Mouse (Mus musculus): ENCODE measurements around the gene Hist1h2bp. TPM values are rescaled to one million over a fixed set of nuclear protein-coding genes. Genes with fewer than 3 reads are reported as not detected.
"Not testable (repeated sequence)": the region's sequence is repeated elsewhere in the genome, so short reads cannot be mapped to it uniquely, and the experiment has no call there.

The Hist1h2bp gene
- total RNA-seq (2018; cell fraction: chromatin; rRNA removed), result 1 to 10 TPM in 2 of 26 experiments, not detected in 24; 2.6 to 3.0 TPM
- 1 to 10 TPM in 11 of 26 experiments, under 1 TPM in 11, not detected in 4; 0.44 to 2.8 (median 0.95) TPM for total RNA-seq (2018; cell fraction: cytosol; rRNA removed)
- 1 to 10 TPM in 2 of 26 experiments, not detected in 24; 2.2 to 2.9 TPM for total RNA-seq (2018; cell fraction: nucleus; rRNA removed)
- polyA plus RNA-seq (2018), result not detected in 3 replicates

DNA sequence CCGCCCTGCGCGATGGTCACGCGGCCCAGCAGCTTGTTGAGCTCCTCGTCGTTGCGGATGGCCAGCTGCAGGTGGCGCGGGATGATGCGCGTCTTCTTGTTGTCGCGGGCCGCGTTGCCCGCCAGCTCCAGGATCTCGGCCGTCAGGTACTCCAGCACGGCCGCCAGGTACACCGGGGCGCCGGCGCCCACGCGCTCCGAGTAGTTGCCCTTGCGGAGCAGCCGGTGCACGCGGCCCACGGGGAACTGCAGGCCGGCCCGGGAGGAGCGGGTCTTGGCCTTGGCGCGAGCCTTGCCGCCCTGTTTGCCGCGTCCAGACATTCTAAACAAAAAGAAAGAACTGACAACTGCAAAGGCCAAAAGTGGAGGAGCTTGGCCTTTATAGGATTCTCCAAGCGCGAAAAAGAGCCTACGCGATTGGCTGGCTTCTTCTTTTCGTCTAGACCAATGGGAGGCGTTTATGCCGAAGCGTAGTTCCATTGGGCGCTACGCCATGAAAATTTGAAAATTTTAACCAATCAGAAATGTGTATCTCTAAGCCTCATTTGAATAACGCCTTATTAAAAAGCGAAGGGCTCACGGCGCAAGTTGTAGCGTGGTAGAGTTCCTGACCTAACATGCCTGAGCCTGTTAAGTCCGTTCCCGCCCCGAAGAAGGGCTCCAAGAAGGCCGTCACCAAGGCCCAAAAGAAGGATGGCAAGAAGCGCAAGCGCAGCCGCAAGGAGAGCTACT is at the start of gene Hist1h2bp, which contains the start of gene Hist1h2an:
TSS of gene Hist1h2bp (plus strand) at position 563 of the 731 bp plus-strand sequence.
TSS of gene Hist1h2an (minus strand) at position 320 of the 731 bp plus-strand sequence.
- WGBS (ENCODE audit: missing documents), result under 1% methylated on average over 22 of the region's 63 CpGs
- peak within 1 kb of the TSS; percentile 20 for H3K4me3 ChIP-seq (ENCODE audit: inconsistent target)
- peak within 1 kb of the TSS; percentile 88 for H3K27ac ChIP-seq
- not testable (repeated sequence) for H3K36me3 ChIP-seq (ENCODE audit: inconsistent target); H3K79me2 ChIP-seq (ENCODE audit: inconsistent target)

DNA sequence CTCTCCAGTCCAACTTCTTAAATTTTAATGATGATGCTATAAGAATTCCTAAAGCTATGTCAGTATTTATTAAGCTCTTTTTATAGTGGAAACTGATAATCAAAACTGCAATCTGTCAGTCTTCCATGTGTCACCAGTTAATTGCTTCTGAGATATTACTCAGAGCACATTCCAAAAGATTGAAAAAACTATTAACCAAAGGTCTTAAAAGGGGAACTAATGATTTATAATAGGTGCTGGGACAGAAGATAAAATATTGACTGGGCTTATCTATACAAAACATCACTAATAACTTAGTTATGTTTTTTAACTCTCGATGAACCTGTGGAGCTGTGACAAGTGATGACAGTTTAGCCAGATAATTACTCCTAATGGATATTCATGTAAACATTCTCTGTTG is 42.3 kb upstream of the Hist1h2bp start:
- Histone ChIP-seq H3K79me2 (ENCODE audit: inconsistent target) (peaks cover 33% of the 10 kb centered on the region), H3K27ac (no peak overlapping the region), H3K36me3 (ENCODE audit: inconsistent target) (no peaks in the 10 kb centered on the region), H3K4me3 (ENCODE audit: inconsistent target) (no peak overlapping the region)
- 70% methylated on average over 1 of the region's 1 CpGs for WGBS (ENCODE audit: missing documents)

DNA sequence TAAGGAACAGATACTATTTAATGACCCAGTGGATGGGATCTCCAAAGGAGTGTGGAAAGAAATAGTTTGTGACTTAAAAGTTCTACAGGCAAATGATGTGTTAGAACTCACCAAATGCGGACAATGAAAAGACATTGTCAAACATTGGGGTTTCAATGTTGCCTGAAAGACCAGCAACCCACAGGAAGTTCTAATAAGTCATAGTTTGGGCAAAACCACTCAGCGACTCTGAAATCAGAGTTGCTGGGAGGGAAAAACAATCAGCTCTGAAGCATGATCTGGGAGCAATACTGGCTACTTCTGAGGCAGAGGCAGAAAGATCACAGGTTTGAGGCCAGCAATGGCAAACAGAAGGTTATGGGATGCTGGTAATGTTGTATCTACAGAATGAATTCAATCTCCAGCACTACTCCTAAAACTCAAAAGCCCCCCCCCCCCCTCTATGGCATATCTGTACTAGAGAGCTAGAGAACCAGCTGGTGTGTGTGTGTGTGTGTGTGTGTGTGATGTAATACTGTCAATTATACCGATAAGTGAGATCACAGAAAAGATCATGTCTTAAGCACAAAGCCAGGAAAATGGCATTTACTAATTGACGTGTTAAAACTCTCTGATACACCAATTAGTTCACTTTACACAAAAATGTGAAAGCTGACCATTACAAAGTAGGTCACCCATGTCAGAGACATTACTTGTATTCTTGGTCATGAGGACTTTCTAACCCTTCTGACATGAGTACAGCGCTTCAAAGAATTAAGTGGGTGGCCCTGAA is 37.7 kb upstream of the Hist1h2bp start:
- Histone ChIP-seq H3K79me2 (ENCODE audit: inconsistent target) (peaks cover 35% of the 10 kb centered on the region), H3K27ac (peak overlapping the region; percentile 40), H3K4me3 (ENCODE audit: inconsistent target) (peak overlapping the region; percentile 43), H3K36me3 (ENCODE audit: inconsistent target) (no peaks in the 10 kb centered on the region)
- WGBS (ENCODE audit: missing documents), result 11% methylated on average over 4 of the region's 5 CpGs

DNA sequence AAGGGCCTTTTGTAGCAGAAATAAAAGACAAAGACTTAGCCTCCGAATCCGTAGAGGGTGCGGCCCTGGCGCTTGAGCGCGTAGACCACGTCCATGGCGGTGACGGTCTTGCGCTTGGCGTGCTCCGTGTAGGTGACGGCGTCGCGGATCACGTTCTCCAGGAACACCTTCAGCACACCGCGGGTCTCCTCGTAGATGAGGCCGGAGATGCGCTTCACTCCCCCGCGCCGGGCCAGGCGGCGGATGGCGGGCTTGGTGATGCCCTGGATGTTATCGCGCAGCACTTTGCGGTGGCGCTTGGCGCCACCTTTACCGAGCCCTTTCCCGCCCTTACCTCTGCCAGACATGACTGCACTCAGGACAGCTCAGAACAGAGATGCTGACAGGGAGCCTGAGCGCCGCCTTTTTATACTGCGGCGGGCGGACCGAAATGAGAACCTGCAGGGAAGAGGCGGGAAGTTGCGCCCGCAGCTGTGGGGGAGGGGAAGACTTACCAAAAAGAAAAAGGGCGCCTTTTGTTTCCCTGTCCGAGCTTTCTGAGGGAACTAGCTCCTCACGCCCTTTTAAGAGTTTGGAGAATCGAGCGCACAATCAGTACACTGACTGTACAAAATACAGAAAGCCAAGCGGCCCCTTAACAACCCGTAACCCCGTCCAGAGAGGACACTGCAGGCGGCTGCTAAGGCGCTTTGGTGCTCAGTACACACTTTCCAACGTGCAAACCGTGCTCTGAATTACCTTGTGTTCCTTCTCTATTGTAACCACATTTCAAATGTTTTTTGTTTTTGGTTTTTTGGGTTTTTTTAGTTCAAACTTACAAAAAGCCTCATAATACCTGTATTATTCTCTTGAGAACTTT is 36.9 kb upstream of the Hist1h2bp start, which contains the start of gene Hist1h4k:
TSS of gene Hist1h4k (minus strand) at position 347 of the 859 bp plus-strand sequence.
- Histone ChIP-seq H3K79me2 (ENCODE audit: inconsistent target) (peaks cover 35% of the 10 kb centered on the region), H3K27ac (peak within 1 kb of the TSS; percentile 72), H3K4me3 (ENCODE audit: inconsistent target) (peak within 1 kb of the TSS; percentile 43)
- WGBS (ENCODE audit: missing documents), result under 1% methylated on average over 31 of the region's 56 CpGs
- not testable (repeated sequence) for H3K36me3 ChIP-seq (ENCODE audit: inconsistent target)

DNA sequence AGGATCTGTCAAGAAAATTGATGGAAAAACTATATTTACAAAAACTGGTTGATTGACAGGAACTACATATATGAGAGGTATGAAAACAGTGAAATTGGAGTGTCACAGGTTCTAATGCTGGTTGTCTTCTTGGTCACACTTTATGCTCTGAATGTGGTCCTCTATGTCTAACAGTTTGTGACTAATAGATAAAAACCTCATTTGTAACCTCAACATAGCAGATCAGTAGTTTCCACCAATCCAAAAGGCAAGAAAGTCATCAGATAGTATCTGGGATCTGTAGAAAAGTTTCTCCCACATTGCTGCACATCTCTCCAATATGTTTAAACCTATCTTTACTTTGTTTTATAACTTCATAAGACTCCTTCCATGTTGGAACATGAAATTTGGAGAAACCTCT is 35.8 kb upstream of the Hist1h2bp start:
- peak overlapping the region; percentile 72; the same call in 1 of the 2 replicates for H3K27ac ChIP-seq
- peaks cover 35% of the 10 kb centered on the region for H3K79me2 ChIP-seq (ENCODE audit: inconsistent target)
- H3K4me3 ChIP-seq (ENCODE audit: inconsistent target), result no peak overlapping the region
- no peaks in the 10 kb centered on the region for H3K36me3 ChIP-seq (ENCODE audit: inconsistent target)

DNA sequence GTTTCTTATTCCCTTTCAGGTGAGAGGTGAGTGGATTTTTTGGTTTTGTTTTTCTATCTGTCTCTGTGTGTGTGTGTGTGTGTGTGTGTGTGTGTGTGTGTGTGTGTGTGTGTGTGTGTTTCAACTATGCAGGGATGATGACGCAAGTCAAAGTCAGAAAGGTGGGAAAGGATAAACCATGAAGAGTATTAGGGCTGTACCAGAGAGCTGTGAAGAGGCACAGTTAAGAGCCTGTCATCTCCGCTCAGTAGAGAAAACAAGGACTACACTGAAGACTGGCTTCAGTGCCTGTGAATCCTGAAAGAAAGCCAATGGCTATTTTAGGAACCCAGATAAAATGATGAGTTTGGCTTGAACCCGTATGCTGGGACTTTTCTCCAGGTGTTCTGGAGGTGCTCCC is 35.4 kb upstream of the Hist1h2bp start:
- Histone ChIP-seq H3K79me2 (ENCODE audit: inconsistent target) (peaks cover 33% of the 10 kb centered on the region), H3K4me3 (ENCODE audit: inconsistent target) (no peak overlapping the region), H3K36me3 (ENCODE audit: inconsistent target) (no peaks in the 10 kb centered on the region), H3K27ac (peak overlapping the region; percentile 64; the same call in 1 of the 2 replicates)
- WGBS (ENCODE audit: missing documents), result 98% methylated on average over 3 of the region's 3 CpGs

DNA sequence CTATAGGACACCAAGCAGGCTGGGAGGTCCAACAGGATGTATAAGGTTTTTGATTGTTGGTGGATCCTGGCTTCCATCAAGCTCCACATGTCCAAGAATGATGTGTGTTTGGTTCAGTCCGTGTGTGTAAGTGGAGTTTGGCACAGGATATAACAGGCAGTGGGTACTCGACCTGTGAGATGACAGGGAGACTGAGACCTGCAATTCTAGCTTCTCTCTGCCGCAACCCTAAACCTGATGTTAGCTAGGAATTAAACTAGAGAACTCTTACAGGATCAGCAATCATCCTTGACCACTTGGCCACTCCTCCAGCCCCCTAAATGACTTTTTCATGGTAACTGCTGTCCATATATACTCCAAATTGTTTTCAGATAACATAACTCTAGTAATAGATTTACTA is 34.9 kb upstream of the Hist1h2bp start:
- 62% methylated on average over 3 of the region's 3 CpGs for WGBS (ENCODE audit: missing documents)
- Histone ChIP-seq H3K4me3 (ENCODE audit: inconsistent target) (no peak overlapping the region; the same call in 1 of the 2 replicates), H3K27ac (peak overlapping the region; percentile 64), H3K36me3 (ENCODE audit: inconsistent target) (no peaks in the 10 kb centered on the region), H3K79me2 (ENCODE audit: inconsistent target) (peaks cover 28% of the 10 kb centered on the region)

DNA sequence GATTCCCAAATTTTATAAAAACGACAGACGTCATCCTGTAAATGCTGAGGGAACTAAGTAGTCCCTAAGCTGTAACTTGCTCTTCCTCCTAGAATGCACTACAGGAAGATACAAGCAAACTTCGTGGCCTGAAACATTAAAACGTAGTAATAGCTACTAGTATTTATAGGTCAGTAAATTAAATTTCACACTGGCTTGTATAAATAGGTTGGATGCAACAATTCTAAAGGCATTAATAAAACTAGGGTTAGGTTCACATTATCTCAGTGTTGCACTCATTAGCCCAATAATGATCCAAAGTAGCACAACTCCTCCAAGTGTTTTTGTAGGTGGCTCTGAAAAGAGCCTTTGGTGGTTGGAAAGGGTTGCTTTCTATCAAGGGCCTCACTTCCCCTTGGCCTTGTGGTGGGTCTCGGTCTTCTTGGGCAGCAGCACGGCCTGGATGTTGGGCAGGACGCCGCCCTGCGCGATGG is 34.2 kb upstream of the Hist1h2bp start:
- Histone ChIP-seq H3K36me3 (ENCODE audit: inconsistent target) (no peaks in the 10 kb centered on the region), H3K79me2 (ENCODE audit: inconsistent target) (peaks cover 21% of the 10 kb centered on the region), H3K4me3 (ENCODE audit: inconsistent target) (peak overlapping the region; percentile 17; the same call in 1 of the 2 replicates), H3K27ac (peak overlapping the region; percentile 64)
- WGBS (ENCODE audit: missing documents), result 9% methylated on average over 5 of the region's 10 CpGs

DNA sequence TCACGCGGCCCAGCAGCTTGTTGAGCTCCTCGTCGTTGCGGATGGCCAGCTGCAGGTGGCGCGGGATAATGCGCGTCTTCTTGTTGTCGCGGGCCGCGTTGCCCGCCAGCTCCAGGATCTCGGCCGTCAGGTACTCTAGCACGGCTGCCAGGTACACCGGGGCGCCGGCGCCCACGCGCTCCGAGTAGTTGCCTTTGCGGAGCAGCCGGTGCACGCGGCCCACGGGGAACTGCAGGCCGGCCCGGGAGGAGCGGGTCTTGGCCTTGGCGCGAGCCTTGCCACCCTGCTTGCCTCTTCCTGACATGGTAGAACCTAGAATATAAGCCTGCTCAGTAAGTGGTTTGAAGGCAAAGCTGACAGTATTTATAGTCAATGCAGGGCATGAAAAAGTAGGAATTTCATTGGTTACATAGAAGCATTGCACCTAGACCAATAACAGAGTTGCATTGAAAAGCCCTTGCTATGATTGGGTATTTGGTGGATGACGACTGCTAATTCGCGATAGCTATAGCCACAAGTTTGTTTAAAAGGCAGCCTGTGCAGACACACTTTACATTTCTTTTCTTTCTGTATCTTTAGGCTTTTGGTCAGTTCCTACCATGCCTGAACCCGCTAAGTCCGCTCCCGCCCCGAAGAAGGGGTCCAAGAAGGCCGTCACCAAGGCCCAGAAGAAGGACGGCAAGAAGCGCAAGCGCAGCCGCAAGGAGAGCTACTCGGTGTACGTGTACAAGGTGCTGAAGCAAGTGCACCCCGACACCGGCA is 33.6 kb upstream of the Hist1h2bp start, which contains the start of the genes Hist1h2ak and Hist1h2bn:
TSS of gene Hist1h2ak (minus strand) at position 304 of the 762 bp plus-strand sequence.
TSS of gene Hist1h2bn (plus strand) at position 600 of the 762 bp plus-strand sequence.
- H3K36me3 ChIP-seq (ENCODE audit: inconsistent target), result not testable (repeated sequence)
- peaks cover 15% of the 10 kb centered on the region for H3K79me2 ChIP-seq (ENCODE audit: inconsistent target)
- H3K27ac ChIP-seq, result peak within 1 kb of the TSS; percentile 64
- WGBS (ENCODE audit: missing documents), result 1% methylated on average over 8 of the region's 50 CpGs
- peak within 1 kb of the TSS; percentile 33 for H3K4me3 ChIP-seq (ENCODE audit: inconsistent target)

DNA sequence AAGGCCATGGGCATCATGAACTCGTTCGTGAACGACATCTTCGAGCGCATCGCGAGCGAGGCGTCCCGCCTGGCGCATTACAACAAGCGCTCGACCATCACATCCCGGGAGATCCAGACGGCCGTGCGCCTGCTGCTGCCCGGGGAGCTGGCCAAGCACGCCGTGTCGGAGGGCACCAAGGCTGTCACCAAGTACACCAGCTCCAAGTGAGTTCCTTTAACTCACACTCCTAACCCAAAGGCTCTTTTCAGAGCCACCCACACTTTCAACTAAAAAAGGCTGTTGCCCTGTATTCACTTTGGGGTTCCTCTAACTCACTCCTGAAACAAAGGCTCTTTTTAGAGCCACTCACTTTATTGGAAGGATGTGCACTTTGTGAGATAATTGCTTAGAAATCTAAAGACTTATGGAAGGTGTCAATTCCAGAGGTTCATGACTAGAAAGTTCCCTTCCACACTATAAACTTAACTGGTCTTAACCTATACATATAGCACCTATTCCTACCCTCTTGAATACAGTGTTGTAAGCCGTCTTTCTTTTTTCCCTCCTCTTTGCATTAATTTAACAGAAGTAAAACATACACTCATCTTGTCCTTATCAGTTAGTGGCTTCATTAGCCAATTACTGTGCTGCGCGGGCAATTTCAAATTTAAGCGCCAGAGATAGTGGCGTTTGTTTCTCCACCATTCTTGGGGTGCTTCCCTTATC is 32.8 kb upstream of the Hist1h2bp start:
- Histone ChIP-seq H3K4me3 (ENCODE audit: inconsistent target) (peak overlapping the region; percentile 33), H3K27ac (peak overlapping the region; percentile 50)
- 1% methylated on average over 7 of the region's 26 CpGs for WGBS (ENCODE audit: missing documents)
- not testable (repeated sequence) for H3K79me2 ChIP-seq (ENCODE audit: inconsistent target); H3K36me3 ChIP-seq (ENCODE audit: inconsistent target)

DNA sequence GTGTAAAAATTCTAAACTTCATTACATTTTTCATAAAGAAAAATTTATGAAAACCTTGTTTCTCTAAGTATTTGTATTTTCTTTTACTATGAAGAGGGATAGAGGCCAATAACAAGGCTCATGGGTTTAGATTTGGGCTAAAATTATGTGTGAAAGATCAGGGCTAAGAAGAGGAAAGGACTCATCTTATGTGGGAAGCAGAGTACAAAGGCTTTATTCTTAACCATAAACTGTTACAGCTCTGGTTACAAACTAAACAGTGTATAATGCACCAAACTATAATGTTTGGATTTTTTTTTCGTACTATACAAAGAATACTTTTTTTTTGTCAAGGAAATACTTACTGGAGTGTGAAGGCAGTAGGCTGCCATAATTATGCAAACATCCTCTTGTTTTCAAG is 31.6 kb upstream of the Hist1h2bp start:
- Histone ChIP-seq H3K27ac (no peak overlapping the region), H3K4me3 (ENCODE audit: inconsistent target) (peak overlapping the region; percentile 33; the same call in 1 of the 2 replicates), H3K79me2 (ENCODE audit: inconsistent target) (no peaks in the 10 kb centered on the region), H3K36me3 (ENCODE audit: inconsistent target) (no peaks in the 10 kb centered on the region)
- WGBS (ENCODE audit: missing documents), result 69% methylated on average over 1 of the region's 1 CpGs

DNA sequence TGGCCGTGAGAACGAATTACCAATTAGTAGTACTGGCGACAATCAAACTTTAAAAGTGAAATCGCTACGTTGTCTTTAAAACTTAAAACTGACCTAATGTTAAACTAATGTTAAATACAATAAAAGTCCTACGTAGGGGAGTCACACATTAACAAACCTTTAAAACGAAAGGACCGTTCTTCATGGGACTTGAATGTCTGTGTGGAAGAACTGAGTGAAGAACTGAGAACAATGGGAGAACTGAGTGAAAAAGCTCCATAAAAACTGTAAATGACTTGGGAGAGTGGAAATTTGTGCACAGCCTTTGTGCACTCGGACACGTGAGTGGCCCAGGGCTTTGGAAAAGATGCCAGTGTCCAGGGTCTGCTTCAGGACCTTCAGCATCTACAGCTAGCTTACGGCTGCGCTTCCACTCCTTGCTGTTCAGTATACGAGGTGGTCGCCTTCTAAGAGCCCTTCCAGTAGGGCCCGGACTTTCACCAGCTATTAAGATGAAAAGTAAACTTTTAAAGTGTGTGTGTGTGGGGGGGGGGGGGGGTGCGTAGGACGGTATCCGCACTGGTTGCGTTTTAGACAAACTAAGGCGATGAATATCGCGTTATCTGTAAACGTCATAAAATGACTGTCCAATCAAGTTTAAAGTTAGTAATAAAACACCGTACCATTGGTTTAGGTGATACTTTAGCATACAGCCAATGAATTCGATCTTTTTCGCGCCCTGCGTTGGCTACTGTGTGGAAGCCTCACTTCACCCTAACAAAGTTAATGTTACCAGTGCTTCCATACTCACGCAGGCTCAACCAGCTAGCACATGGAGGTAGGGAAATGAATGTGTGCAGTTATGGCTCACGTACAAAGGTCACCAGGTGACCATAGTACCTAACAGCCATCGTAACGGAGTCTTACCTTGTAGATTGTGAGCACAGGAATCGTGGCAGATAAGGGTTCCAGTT is 8.2 kb upstream of the Hist1h2bp start:
- Histone ChIP-seq H3K27ac (peak overlapping the region; percentile 86), H3K79me2 (ENCODE audit: inconsistent target) (no peaks in the 10 kb centered on the region), H3K36me3 (ENCODE audit: inconsistent target) (no peaks in the 10 kb centered on the region), H3K4me3 (ENCODE audit: inconsistent target) (peak overlapping the region; percentile 58)
- WGBS (ENCODE audit: missing documents), result under 1% methylated on average over 31 of the region's 33 CpGs

Measured in macrophage (primary cell).